In genomic region chr2:166357824-166358223, GRCm38 (mm10) we compare ENCODE assay signal across 9 mouse cellular contexts.
DNase-seq lines count a peak whose midpoint lies in the region; ATAC-seq lines count a peak whose summit lies in the region.
"Had no signal": no experiment of that assay in that cellular context is flagged by ENCODE, and none has a peak within 500 bp of the region (broad histone marks: within the 10 kb centered on the region; RNA-seq: fewer than 3 reads in every experiment).

No protein-coding gene starts in this region.

- H3K36me3 ChIP-seq in limb, embryonic 15.5 days = no peaks in the 10 kb centered on the region
- no peaks in the 10 kb centered on the region for H3K36me3 ChIP-seq in forebrain, embryonic 15.5 days
- H3K36me3 ChIP-seq: neural tube, embryonic 13.5 days had no signal

- H3K4me2 ChIP-seq in limb, embryonic 15.5 days = no peak overlapping the region
- H3K4me2 ChIP-seq in forebrain, embryonic 15.5 days (replicated peaks) = no peak overlapping the region
- H3K4me2 ChIP-seq: neural tube, embryonic 13.5 days had no signal

- peak overlapping the region; percentile 77 for H3K27ac ChIP-seq in limb, embryonic 15.5 days
- no peak overlapping the region for H3K27ac ChIP-seq in forebrain, embryonic 15.5 days (replicated peaks)
- H3K27ac ChIP-seq: neural tube, embryonic 13.5 days had no signal

- no peak overlapping the region for H3K9ac ChIP-seq in limb, embryonic 15.5 days
- no peak overlapping the region for H3K9ac ChIP-seq in forebrain, embryonic 15.5 days (replicated peaks)
- H3K9ac ChIP-seq: neural tube, embryonic 13.5 days had no signal

- H3K27me3 ChIP-seq in limb, embryonic 15.5 days = no peaks in the 10 kb centered on the region; the same call in 1 of the 2 replicates
- peaks cover 49% of the 10 kb centered on the region for H3K27me3 ChIP-seq in forebrain, embryonic 15.5 days

- WGBS in limb, embryonic 15.5 days = 33% methylated on average over 7 of the region's 7 CpGs
- 68% methylated on average over 7 of the region's 7 CpGs for WGBS in forebrain, embryonic 15.5 days

- H3K4me1 ChIP-seq in limb, embryonic 15.5 days = peaks cover 57% of the 10 kb centered on the region
- peaks cover 34% of the 10 kb centered on the region for H3K4me1 ChIP-seq in forebrain, embryonic 15.5 days

- intact Hi-C loops in left cerebral cortex, postnatal 36 days (cut with DNase I) = loop anchor here (5.0 kb wide), 1 partner anchor 121 kb away; no protein-coding TSS in a partner anchor

- ATAC-seq in limb, embryonic 15.5 days (ENCODE audit: insufficient number of reproducible peaks, low FRiP score, low TSS enrichment, low read depth) = peak; percentile 63; the same call in 1 of the 2 replicates
- ATAC-seq in forebrain, embryonic 15.5 days (replicated peaks) = no peak

- H3K9me3 ChIP-seq in limb, embryonic 15.5 days = no peaks in the 10 kb centered on the region
- no peaks in the 10 kb centered on the region for H3K9me3 ChIP-seq in forebrain, embryonic 15.5 days
- H3K9me3 ChIP-seq: neural tube, embryonic 13.5 days had no signal

- peak; percentile 31 to 42 for DNase-seq in left cerebral cortex, postnatal 36 days (ENCODE audit: low spot score in 2 of 2)
- no peak for DNase-seq in left cerebral cortex, adult 11 months (ENCODE audit: low spot score)
- peak; percentile 82 for DNase-seq in NIH3T3 (ENCODE audit: low read depth)
- peak; percentile 75 to 84 for DNase-seq in heart, adult 18-20 months
- no peak for DNase-seq in cerebellum, adult 11-12 months
- DNase-seq in adrenal gland, postnatal 4 days (ENCODE audit: low spot score in 2 of 2) = no peak

- H3K4me3 ChIP-seq in limb, embryonic 15.5 days = no peak overlapping the region
- H3K4me3 ChIP-seq in forebrain, embryonic 15.5 days = no peak overlapping the region
- H3K4me3 ChIP-seq: neural tube, embryonic 13.5 days had no signal

Comparison
In these comparisons a context has a peak if more than half of its experiments do, and no peak if none do; other contexts are left out.
1. DNase-seq: peak in left cerebral cortex, postnatal 36 days (2 of 2), NIH3T3 (single experiment) and heart, adult 18-20 months (2 of 2); none in left cerebral cortex, adult 11 months (single experiment), cerebellum, adult 11-12 months (single experiment) and adrenal gland, postnatal 4 days (0 of 2).